Mouse (Mus musculus): ENCODE results near the gene Gpr61. TPM values are rescaled to one million over a fixed set of nuclear protein-coding genes. Genes with fewer than 3 reads are reported as not detected.

The Gpr61 gene
- total and polyA plus RNA-seq, 3 experiments = 0.27 TPM; not detected in 2

- TF ChIP-seq RAD21 (IDR thresholded peaks at IDR 0.05; ENCODE audit: low read depth, low read length) (no peak), USF2 (conservative IDR thresholded peaks at IDR 0.05; ENCODE audit: low read depth, low read length) (no peak), ZNF384 (IDR thresholded peaks at IDR 0.05; ENCODE audit: low read depth, low read length) (peak; percentile 95), MYC (IDR thresholded peaks at IDR 0.05; ENCODE audit: low read depth, low read length) (no peak), SIN3A (IDR thresholded peaks at IDR 0.05; ENCODE audit: low read length) (peak; percentile 37; the same call in 1 of the 2 replicates)
Measured at GRCm38 (mm10) chr3:108134701-108135100, 20.0 kb downstream of the Gpr61 start (continued).

DNA sequence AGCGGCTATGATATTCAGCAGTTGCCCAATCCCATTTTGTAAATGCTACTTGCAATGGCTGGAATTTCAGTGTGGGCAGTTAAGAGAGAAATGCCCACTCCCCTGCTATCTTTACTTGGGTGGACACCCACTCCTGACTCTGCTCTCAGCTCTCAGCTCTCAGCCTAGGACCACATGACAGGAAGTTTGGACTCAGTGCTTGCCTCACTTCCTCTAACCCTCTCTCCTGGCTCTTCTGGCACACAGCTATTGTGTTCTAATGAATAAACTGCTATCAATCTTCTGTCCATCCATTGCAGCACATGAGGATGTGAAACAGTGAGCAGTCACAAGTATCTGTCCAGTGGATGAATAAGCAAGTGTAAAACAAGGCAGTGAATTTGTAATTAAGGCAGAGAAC is 22.2 kb downstream of the Gpr61 start:
- Histone ChIP-seq H3K4me2 (ENCODE audit: insufficient read depth, low read depth, poor library complexity, severe bottlenecking) (no peak overlapping the region), H3K36me3 (replicated peaks in 1 of 2; ENCODE audit: control insufficient read depth in 1 of 2, insufficient read depth in 1 of 2, low read length in 1 of 2) (peaks cover 2 to 42% of the 10 kb centered on the region in 2 experiments), H3K4me1 (ENCODE audit: control insufficient read depth in 1 of 2, insufficient read depth in 2 of 2) (peaks cover 9 to 77% of the 10 kb centered on the region in 2 experiments; a peak in 3 of 4 replicates), H3K4me3 (replicated peaks in 1 of 3; ENCODE audit: low read depth in 2 of 3, low read length in 2 of 3, poor library complexity in 1 of 3) (no peak overlapping the region), H3K9me3 (replicated peaks; ENCODE audit: low read length) (no peaks in the 10 kb centered on the region), H3K27ac (ENCODE audit: insufficient read depth, low read depth) (no peak overlapping the region), H3K27me3 (replicated peaks) (no peaks in the 10 kb centered on the region), H3K79me2 (replicated peaks; ENCODE audit: control insufficient read depth, extremely low read depth, insufficient read depth, poor library complexity, severe bottlenecking) (peaks cover 40% of the 10 kb centered on the region), H3K9ac (ENCODE audit: insufficient read depth, low read depth) (no peak overlapping the region)
- peak; percentile 17; the same call in 1 of the 2 replicates for TF ChIP-seq USF1 (IDR thresholded peaks at IDR 0.05; ENCODE audit: low read depth, low read length)
- TF ChIP-seq MAFK (IDR thresholded peaks at IDR 0.05; ENCODE audit: insufficient replicate concordance, low read length) = no peak
- in situ Hi-C loops (cut with MboI; ENCODE audit: low pct_ligation_motif_present, low pct_unique_long_range_greater_than_20kb, low sequenced_read_pairs) = no loop called here
- DNase-seq (ENCODE audit: extremely low read depth) = no peak
- dilution Hi-C loops (cut with MboI; ENCODE audit: extremely low pct_ligation_motif_present, extremely low pct_unique_long_range_greater_than_20kb, low sequenced_read_pairs) = no loop called here

DNA sequence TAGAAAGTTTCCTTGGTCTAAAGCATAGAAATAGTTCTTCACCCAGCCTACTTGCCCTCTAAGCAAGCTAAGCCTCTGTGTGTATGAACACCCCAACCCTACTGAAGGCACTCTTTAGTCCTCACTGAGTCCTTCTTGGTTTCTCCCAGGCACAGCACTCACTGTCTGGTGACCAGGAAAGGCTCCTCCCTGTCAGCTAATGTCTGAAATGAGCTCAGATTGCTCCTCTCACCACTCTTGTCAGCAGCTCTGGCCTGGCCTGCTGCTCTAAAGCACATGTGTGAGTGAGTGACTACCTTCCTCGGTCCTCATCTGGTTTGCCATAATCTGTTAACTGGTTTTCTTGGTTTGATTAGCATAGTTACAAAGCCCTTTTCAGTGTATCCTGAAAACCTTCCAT is 22.9 kb downstream of the Gpr61 start:
- peaks cover 33% of the 10 kb centered on the region for H3K79me2 ChIP-seq (replicated peaks; ENCODE audit: control insufficient read depth, extremely low read depth, insufficient read depth, poor library complexity, severe bottlenecking)
- TF ChIP-seq JUND (conservative IDR thresholded peaks at IDR 0.05; ENCODE audit: low read depth, low read length) (no peak), USF1 (IDR thresholded peaks at IDR 0.05; ENCODE audit: low read depth, low read length) (no peak)
- H3K9me3 ChIP-seq (replicated peaks; ENCODE audit: low read length) = no peaks in the 10 kb centered on the region
- H3K9ac ChIP-seq (ENCODE audit: insufficient read depth, low read depth) = no peak overlapping the region
- no peaks in the 10 kb centered on the region for H3K27me3 ChIP-seq (replicated peaks)
- dilution Hi-C loops (cut with MboI; ENCODE audit: extremely low pct_ligation_motif_present, extremely low pct_unique_long_range_greater_than_20kb, low sequenced_read_pairs) (no loop called here), in situ Hi-C loops (cut with MboI; ENCODE audit: low pct_ligation_motif_present, low pct_unique_long_range_greater_than_20kb, low sequenced_read_pairs) (no loop called here)
- H3K4me3 ChIP-seq (replicated peaks in 1 of 3; ENCODE audit: low read depth in 2 of 3, low read length in 2 of 3, poor library complexity in 1 of 3) = no peak overlapping the region
- H3K27ac ChIP-seq (ENCODE audit: insufficient read depth, low read depth) = no peak overlapping the region
- H3K36me3 ChIP-seq (replicated peaks in 1 of 2; ENCODE audit: control insufficient read depth in 1 of 2, insufficient read depth in 1 of 2, low read length in 1 of 2) = peaks cover 2 to 38% of the 10 kb centered on the region in 2 experiments
- peaks cover 9 to 77% of the 10 kb centered on the region in 2 experiments; a peak in 3 of 4 replicates for H3K4me1 ChIP-seq (ENCODE audit: control insufficient read depth in 1 of 2, insufficient read depth in 2 of 2)
- no peak overlapping the region for H3K4me2 ChIP-seq (ENCODE audit: insufficient read depth, low read depth, poor library complexity, severe bottlenecking)
- no peak for DNase-seq (ENCODE audit: extremely low read depth)

GRCm38 (mm10) chr3:108131216-108131615 is 23.5 kb downstream of the Gpr61 start:
- TF ChIP-seq CHD1 (IDR thresholded peaks at IDR 0.05; ENCODE audit: low read depth, low read length) = no peak
- TF ChIP-seq PAX5 (IDR thresholded peaks at IDR 0.05; ENCODE audit: low read length) = no peak
- TF ChIP-seq SIN3A (IDR thresholded peaks at IDR 0.05; ENCODE audit: low read length) = no peak
- no peak for TF ChIP-seq BHLHE40 (IDR thresholded peaks at IDR 0.05; ENCODE audit: low read depth, low read length)
- no peak for TF ChIP-seq MXI1 (IDR thresholded peaks at IDR 0.05; ENCODE audit: low read depth, low read length)
- TF ChIP-seq ZC3H11A (IDR thresholded peaks at IDR 0.05; ENCODE audit: low read depth, low read length) = no peak
- TF ChIP-seq USF2 (conservative IDR thresholded peaks at IDR 0.05; ENCODE audit: low read depth, low read length) = no peak
- no peak for TF ChIP-seq MAX (IDR thresholded peaks at IDR 0.05; ENCODE audit: low read length)
- TF ChIP-seq TBP (conservative IDR thresholded peaks at IDR 0.05; ENCODE audit: low read depth, low read length) = no peak
- no peak for TF ChIP-seq MYC (IDR thresholded peaks at IDR 0.05; ENCODE audit: low read depth, low read length)
- no peak for TF ChIP-seq MAFK (IDR thresholded peaks at IDR 0.05; ENCODE audit: insufficient replicate concordance, low read length)
- no peak for TF ChIP-seq SMC3 (IDR thresholded peaks at IDR 0.05; ENCODE audit: low read depth, low read length)
- no peak for TF ChIP-seq JUN (IDR thresholded peaks at IDR 0.05; ENCODE audit: insufficient read depth, low read depth, low read length)
- TF ChIP-seq ZMIZ1 (IDR thresholded peaks at IDR 0.05; ENCODE audit: low read depth, low read length) = no peak
- TF ChIP-seq TCF12 (IDR thresholded peaks at IDR 0.05; ENCODE audit: low read depth, low read length) = no peak
- no peak for TF ChIP-seq GABPA (IDR thresholded peaks at IDR 0.05; ENCODE audit: insufficient replicate concordance, low read depth, low read length)
- TF ChIP-seq CHD2 (IDR thresholded peaks at IDR 0.05; ENCODE audit: low read length) = no peak
- no peak for TF ChIP-seq EP300 (IDR thresholded peaks at IDR 0.05; ENCODE audit: low read length)
- TF ChIP-seq JUND (conservative IDR thresholded peaks at IDR 0.05; ENCODE audit: low read depth, low read length) = no peak
- TF ChIP-seq POLR2A (IDR thresholded peaks at IDR 0.05; ENCODE audit: low read depth, low read length) = no peak
- no peak for DNase-seq (ENCODE audit: extremely low read depth)
- H3K79me2 ChIP-seq (replicated peaks; ENCODE audit: control insufficient read depth, extremely low read depth, insufficient read depth, poor library complexity, severe bottlenecking) = peaks cover 34% of the 10 kb centered on the region
- H3K4me2 ChIP-seq (ENCODE audit: insufficient read depth, low read depth, poor library complexity, severe bottlenecking) = no peak overlapping the region
- no peaks in the 10 kb centered on the region for H3K27me3 ChIP-seq (replicated peaks)
- in situ Hi-C loops (cut with MboI; ENCODE audit: low pct_ligation_motif_present, low pct_unique_long_range_greater_than_20kb, low sequenced_read_pairs) = no loop called here
- peaks cover 2 to 39% of the 10 kb centered on the region in 2 experiments for H3K36me3 ChIP-seq (replicated peaks in 1 of 2; ENCODE audit: control insufficient read depth in 1 of 2, insufficient read depth in 1 of 2, low read length in 1 of 2)
- H3K4me1 ChIP-seq (ENCODE audit: control insufficient read depth in 1 of 2, insufficient read depth in 2 of 2) = peaks cover 9 to 80% of the 10 kb centered on the region in 2 experiments; a peak in 3 of 4 replicates
- H3K4me3 ChIP-seq (replicated peaks in 1 of 3; ENCODE audit: low read depth in 2 of 3, low read length in 2 of 3, poor library complexity in 1 of 3) = no peak overlapping the region
- H3K27ac ChIP-seq (ENCODE audit: insufficient read depth, low read depth) = no peak overlapping the region
- no peaks in the 10 kb centered on the region for H3K9me3 ChIP-seq (replicated peaks; ENCODE audit: low read length)
- dilution Hi-C loops (cut with MboI; ENCODE audit: extremely low pct_ligation_motif_present, extremely low pct_unique_long_range_greater_than_20kb, low sequenced_read_pairs) = no loop called here
- H3K9ac ChIP-seq (ENCODE audit: insufficient read depth, low read depth) = no peak overlapping the region

All from CH12.LX (cell line).